Mouse (Mus musculus) adrenal gland, postnatal 10 days (tissue): Measurements from ENCODE around the gene Flcn. TPM values are rescaled to one million over a fixed set of nuclear protein-coding genes. Genes with fewer than 3 reads are reported as not detected.
"Not testable (repeated sequence)": the region's sequence is repeated elsewhere in the genome, so short reads cannot be mapped to it uniquely, and the experiment has no call there.

Experiments
- DNase-seq: peaks from one replicate; pipeline ENCODE4 v3.0.0; 2021; ENCODE audit warnings: mixed read lengths
- long read RNA-seq, 2 experiments: library from polyadenylated mRNA; stranded (forward); transcript quantifications; one replicate each; pipeline ENCODE4 v2.0.0; 2021
- total RNA-seq, 2 experiments: library from RNA; stranded (reverse); gene quantifications; 2 replicates each; pipeline ENCODE4 v1.2.3; 2021

The Flcn gene
- total RNA-seq: 10 to 100 TPM; 33.3 to 51.3 TPM
- long read RNA-seq, experiment 1, transcript Flcn-203 (13 exons, 3,437 nt): major isoform, 63 of 106 reads
- long read RNA-seq, experiment 1, partial matches to known transcripts: 15 of 106 reads
- long read RNA-seq, experiment 1, other reads (novel, unspliced or antisense): 26 of 106 reads
- long read RNA-seq, experiment 2, transcript Flcn-203 (13 exons, 3,437 nt): major isoform, 12 of 27 reads
- long read RNA-seq, experiment 2, partial matches to known transcripts: 2 of 27 reads
- long read RNA-seq, experiment 2, other reads (novel, unspliced or antisense): 13 of 27 reads

GRCm38 (mm10) chr11:59809670-59810474, at the start of gene Flcn:
Gene Flcn (minus strand): TSS chr11:59810016.
- peak; percentile 88 for DNase-seq

GRCm38 (mm10) chr11:59852865-59853264, 43.0 kb upstream of the Flcn start:
- DNase-seq: no peak

GRCm38 (mm10) chr11:59847891-59848884, 38.4 kb upstream of the Flcn start:
- DNase-seq: peak; percentile 88

GRCm38 (mm10) chr11:59847131-59847530, 37.3 kb upstream of the Flcn start:
- peak; percentile 45 for DNase-seq

- DNase-seq: no peak
Measured at GRCm38 (mm10) chr11:59846311-59846710, 36.5 kb upstream of the Flcn start.

GRCm38 (mm10) chr11:59839459-59840126, 29.8 kb upstream of the Flcn start, which contains the start of gene Cops3:
Gene Cops3 (minus strand): TSS chr11:59839838.
- DNase-seq: peak; percentile 96

GRCm38 (mm10) chr11:59839008-59839458, 29.2 kb upstream of the Flcn start, which contains the start of gene Nt5m:
Gene Nt5m (plus strand): TSS chr11:59839447.
- peak; percentile 96 for DNase-seq

GRCm38 (mm10) chr11:59838426-59838825, 28.6 kb upstream of the Flcn start:
- DNase-seq: no peak

GRCm38 (mm10) chr11:59837789-59838188, 28.0 kb upstream of the Flcn start:
- not testable (repeated sequence) for DNase-seq

GRCm38 (mm10) chr11:59821625-59822024, 11.8 kb upstream of the Flcn start:
- DNase-seq: no peak

GRCm38 (mm10) chr11:59817916-59818315, 8.1 kb upstream of the Flcn start:
- DNase-seq: no peak

GRCm38 (mm10) chr11:59815482-59816065, 5.8 kb upstream of the Flcn start:
- no peak for DNase-seq

- DNase-seq: no peak
Measured at GRCm38 (mm10) chr11:59814936-59815335, 5.1 kb upstream of the Flcn start.

- DNase-seq: peak; percentile 27
Measured at GRCm38 (mm10) chr11:59814311-59814710, 4.5 kb upstream of the Flcn start.

- DNase-seq: peak; percentile 47
Measured at GRCm38 (mm10) chr11:59813276-59813675, 3.5 kb upstream of the Flcn start.

GRCm38 (mm10) chr11:59811211-59811610, 1.4 kb upstream of the Flcn start:
- peak; percentile 24 for DNase-seq

GRCm38 (mm10) chr11:59810480-59811158, 803 bp upstream of the Flcn start:
- DNase-seq: no peak

- DNase-seq: peak; percentile 55
Measured at GRCm38 (mm10) chr11:59809071-59809669, 646 bp downstream of the Flcn start.

- DNase-seq: no peak
Measured at GRCm38 (mm10) chr11:59808170-59808960, 1.5 kb downstream of the Flcn start.
